Mouse (Mus musculus) embryonic facial prominence, embryonic 13.5 days (tissue): Measurements from ENCODE around the gene Pdlim7. TPM values are rescaled to one million over a fixed set of nuclear protein-coding genes. Genes with fewer than 3 reads are reported as not detected.

ENCODE experiments used
- ATAC-seq: fragments of 200-750 bp; cut with Nextera tagmentation; 2 replicates; pipeline ENCODE4 v1.8.0; 2017; ENCODE audit warnings: low read depth; ENCODE audit not compliant: insufficient number of reproducible peaks, insufficient read depth, low FRiP score, low TSS enrichment
- H3K27ac ChIP-seq: fragments of 300-500 bp; sonication (generic); 2 replicates; pipeline ENCODE4 v1.5.1; 2015; ENCODE audit warnings: moderate library complexity, mild to moderate bottlenecking, inconsistent platforms
- H3K27me3 ChIP-seq: fragments of 300-500 bp; sonication (generic); 2 replicates; pipeline ENCODE4 v1.6.1; 2015; ENCODE audit warnings: mild to moderate bottlenecking, inconsistent platforms
- H3K36me3 ChIP-seq: fragments of 300-500 bp; sonication (generic); 2 replicates; pipeline ENCODE4 v1.6.1; 2015; ENCODE audit warnings: mild to moderate bottlenecking, inconsistent platforms
- H3K4me1 ChIP-seq: fragments of 300-500 bp; sonication (generic); 2 replicates; pipeline ENCODE4 v1.6.1; 2015; ENCODE audit warnings: inconsistent platforms
- H3K4me2 ChIP-seq: fragments of 300-500 bp; sonication (generic); 2 replicates; pipeline ENCODE4 v1.6.1; 2015; ENCODE audit warnings: moderate library complexity, mild to moderate bottlenecking, inconsistent platforms
- H3K4me3 ChIP-seq: fragments of 300-500 bp; sonication (generic); 2 replicates; pipeline ENCODE4 v1.5.1; 2015; ENCODE audit warnings: mild to moderate bottlenecking, inconsistent platforms
- H3K9ac ChIP-seq: fragments of 300-500 bp; sonication (generic); 2 replicates; pipeline ENCODE4 v1.6.1; 2015; ENCODE audit warnings: mild to moderate bottlenecking, inconsistent platforms
- H3K9me3 ChIP-seq: fragments of 300-500 bp; sonication (generic); 2 replicates; pipeline ENCODE4 v1.6.1; 2016; ENCODE audit warnings: inconsistent platforms
- WGBS: fragments of 180-500 bp; shearing (Covaris S2); methylation state at CpG from one replicate; pipeline ENCODE4 v1.1.7; 2015; ENCODE audit warnings: mixed read lengths; 5-methylcytosine and 5-hydroxymethylcytosine counted together
- polyA plus RNA-seq: library from polyadenylated mRNA; unstranded; fragments of >200 nt; fragmentation: Nextera tagmentation; extraction: Ambion mirVana; gene quantifications from 2 replicates; pipeline ENCODE4 v1.2.1, GENCODE M21; 2015

Pdlim7 gene
- polyA plus RNA-seq, 1 experiment from 2014 or later = 119 TPM

DNA sequence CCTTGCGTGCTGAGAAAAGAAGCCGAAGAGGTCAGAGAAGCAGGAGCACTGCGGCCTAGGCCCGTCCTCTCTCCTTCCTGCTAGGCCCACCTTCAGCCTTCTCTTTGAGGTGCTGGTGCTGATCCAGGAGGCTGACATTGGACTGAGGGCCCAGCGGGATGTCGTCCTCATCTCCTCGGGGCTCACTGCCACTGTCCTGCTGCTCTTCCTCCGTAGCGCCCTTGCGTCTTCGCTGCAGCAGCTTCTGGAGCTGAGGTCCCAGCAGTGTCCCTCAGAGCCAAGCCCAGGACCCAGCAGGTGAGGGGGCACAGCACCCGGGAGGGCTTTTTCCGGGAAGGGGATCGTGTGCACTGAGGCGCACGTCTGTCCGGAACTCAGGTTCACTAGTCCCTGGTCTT, 22.3 kb upstream of the Pdlim7 start:
- Histone ChIP-seq H3K4me3 (peak overlapping the region; percentile 91), H3K4me1 (peaks cover 16% of the 10 kb centered on the region), H3K9ac (peak overlapping the region; percentile 91), H3K27me3 (no peaks in the 10 kb centered on the region), H3K9me3 (no peaks in the 10 kb centered on the region), H3K27ac (peak overlapping the region; percentile 28; the same call in 1 of the 2 replicates), H3K36me3 (peaks cover 78% of the 10 kb centered on the region), H3K4me2 (peak overlapping the region; percentile 97)
- ATAC-seq = no peak
- 18% methylated on average over 17 of the region's 17 CpGs for WGBS

- no peaks in the 10 kb centered on the region for H3K9me3 ChIP-seq
- peaks cover 78% of the 10 kb centered on the region for H3K36me3 ChIP-seq
- peak overlapping the region; percentile 97 for H3K4me2 ChIP-seq
- no peaks in the 10 kb centered on the region for H3K27me3 ChIP-seq
- WGBS = 91% methylated on average over 15 of the region's 15 CpGs
- no peak overlapping the region for H3K27ac ChIP-seq
- H3K4me1 ChIP-seq = peaks cover 16% of the 10 kb centered on the region
- H3K4me3 ChIP-seq = peak overlapping the region; percentile 91
- ATAC-seq = no peak
- peak overlapping the region; percentile 91 for H3K9ac ChIP-seq
These were observed 21.7 kb upstream of the Pdlim7 start for GRCm38 (mm10) chr13:55535191-55535590.

DNA sequence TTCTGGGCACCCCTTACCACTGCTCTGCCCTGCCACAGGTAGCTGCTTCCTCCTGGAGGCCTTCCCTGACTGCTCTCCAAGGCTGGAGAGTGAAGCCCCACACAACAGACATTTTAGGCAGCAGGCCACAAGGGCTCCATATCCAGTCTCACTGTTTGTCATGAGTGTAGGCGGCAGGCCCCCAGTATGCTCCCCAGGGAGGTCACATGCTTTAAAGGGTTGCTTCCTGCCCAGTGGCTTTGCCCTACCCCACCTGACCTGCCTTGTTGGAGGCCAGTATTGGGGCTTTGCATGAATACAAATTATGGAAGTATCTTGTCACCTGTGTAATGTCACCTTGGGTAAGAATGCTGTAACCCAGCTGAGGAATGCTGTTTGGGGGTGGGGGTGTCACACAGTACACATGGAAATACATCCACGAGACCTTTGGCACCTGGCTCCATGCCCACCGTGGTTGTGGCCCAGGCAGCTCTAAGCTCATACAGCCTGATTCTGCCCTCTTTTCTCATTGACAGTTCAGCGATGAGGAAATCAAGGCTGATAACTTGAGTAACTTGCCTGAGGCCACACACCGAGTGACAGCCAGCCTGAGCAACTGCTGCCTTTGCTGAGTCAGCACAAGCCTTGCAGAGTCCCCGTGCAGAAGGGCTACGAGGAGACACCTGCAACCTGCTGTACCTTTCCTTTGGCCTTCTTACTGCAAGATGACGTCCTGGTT, 15.9 kb upstream of the Pdlim7 start, which contains the start of gene Dok3:
Gene Dok3, minus strand, starts transcription at position 99 of the 718 bp plus-strand sequence.
- WGBS = 74% methylated on average over 8 of the region's 8 CpGs
- no peak within 1 kb of the TSS for H3K4me3 ChIP-seq

DNA sequence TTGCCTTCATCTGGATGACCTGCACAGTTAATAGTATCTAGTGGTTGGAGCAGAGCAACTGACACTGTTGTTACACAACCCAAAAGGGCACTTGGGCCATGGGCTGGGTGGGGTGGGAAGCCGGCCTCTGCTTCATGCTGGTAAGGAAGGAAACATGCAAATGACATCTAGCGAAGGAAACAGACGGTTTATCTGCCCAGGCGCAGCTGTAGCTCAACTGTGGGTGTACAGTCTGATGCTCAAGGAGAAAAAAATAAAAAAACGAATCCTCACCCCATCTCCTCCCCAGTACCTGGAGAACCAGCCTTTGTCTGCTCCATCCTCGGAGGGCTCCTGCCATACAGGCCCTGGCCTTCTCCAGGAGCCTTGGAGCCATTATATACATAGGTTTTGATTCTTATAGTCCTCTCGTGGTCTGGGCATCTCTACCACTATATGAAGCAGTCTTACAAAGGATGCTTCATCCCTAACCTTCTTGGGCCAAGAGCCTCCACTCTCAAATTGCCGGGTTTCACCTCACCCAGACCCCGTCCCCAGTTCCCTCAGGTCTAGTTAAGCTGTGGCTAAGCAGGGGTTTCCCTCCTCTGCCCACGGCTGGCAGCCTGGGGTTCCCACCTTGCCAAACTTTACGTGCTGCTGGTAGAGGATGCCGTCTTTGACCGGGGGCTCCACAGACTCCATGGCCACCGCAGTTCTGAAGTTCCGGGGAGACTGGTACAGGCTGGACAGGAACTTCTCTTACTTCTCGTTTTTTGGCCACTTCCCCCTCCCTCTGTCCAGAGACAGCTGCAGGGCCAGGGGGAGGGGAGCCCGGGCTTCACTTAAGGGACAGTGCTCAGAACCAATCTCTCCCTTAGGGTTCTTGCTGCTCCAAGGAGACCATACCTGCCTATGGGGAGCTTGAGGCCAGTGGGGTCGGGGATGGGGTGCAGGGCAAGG, 14.6 kb upstream of the Pdlim7 start:
- 82% methylated on average over 18 of the region's 18 CpGs for WGBS
- H3K4me3 ChIP-seq = no peak overlapping the region
- ATAC-seq = no peak
- H3K9me3 ChIP-seq = no peaks in the 10 kb centered on the region
- no peaks in the 10 kb centered on the region for H3K27me3 ChIP-seq
- H3K9ac ChIP-seq = no peak overlapping the region
- H3K4me2 ChIP-seq = no peak overlapping the region
- peaks cover 43% of the 10 kb centered on the region for H3K36me3 ChIP-seq
- no peak overlapping the region for H3K27ac ChIP-seq
- no peaks in the 10 kb centered on the region for H3K4me1 ChIP-seq

More for the DNA sequence above, 15.9 kb upstream of the Pdlim7 start, which contains the start of gene Dok3:
- Histone ChIP-seq H3K4me1 (no peaks in the 10 kb centered on the region), H3K4me2 (no peak within 1 kb of the TSS), H3K9ac (no peak within 1 kb of the TSS), H3K9me3 (no peaks in the 10 kb centered on the region), H3K27ac (no peak within 1 kb of the TSS), H3K27me3 (no peaks in the 10 kb centered on the region), H3K36me3 (peaks cover 56% of the 10 kb centered on the region)
- ATAC-seq = no peak

DNA sequence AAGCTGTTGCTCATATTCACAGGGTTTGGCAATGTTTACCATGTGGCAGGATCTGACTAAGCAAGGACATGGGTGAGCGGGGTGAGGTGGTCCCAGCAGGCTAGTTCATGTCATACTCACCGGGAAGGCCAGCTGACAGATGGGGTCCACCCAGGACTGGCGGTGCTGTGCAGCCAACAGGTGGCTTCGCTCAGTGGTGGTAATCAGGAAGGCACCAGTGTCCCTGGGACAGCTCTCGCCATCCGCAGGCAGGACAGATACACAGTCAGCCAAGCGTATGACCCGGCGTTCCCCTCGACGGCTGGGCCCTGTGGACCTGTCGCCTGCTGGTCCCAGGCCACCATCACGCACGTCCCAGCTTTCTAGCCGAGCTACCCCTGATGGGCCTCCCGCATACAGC, 13.7 kb upstream of the Pdlim7 start:
- 87% methylated on average over 16 of the region's 16 CpGs for WGBS
- Histone ChIP-seq H3K27me3 (no peaks in the 10 kb centered on the region), H3K4me1 (no peaks in the 10 kb centered on the region), H3K27ac (no peak overlapping the region), H3K4me3 (no peak overlapping the region), H3K9me3 (no peaks in the 10 kb centered on the region), H3K4me2 (no peak overlapping the region), H3K36me3 (peaks cover 34% of the 10 kb centered on the region), H3K9ac (no peak overlapping the region)
- ATAC-seq = no peak

DNA sequence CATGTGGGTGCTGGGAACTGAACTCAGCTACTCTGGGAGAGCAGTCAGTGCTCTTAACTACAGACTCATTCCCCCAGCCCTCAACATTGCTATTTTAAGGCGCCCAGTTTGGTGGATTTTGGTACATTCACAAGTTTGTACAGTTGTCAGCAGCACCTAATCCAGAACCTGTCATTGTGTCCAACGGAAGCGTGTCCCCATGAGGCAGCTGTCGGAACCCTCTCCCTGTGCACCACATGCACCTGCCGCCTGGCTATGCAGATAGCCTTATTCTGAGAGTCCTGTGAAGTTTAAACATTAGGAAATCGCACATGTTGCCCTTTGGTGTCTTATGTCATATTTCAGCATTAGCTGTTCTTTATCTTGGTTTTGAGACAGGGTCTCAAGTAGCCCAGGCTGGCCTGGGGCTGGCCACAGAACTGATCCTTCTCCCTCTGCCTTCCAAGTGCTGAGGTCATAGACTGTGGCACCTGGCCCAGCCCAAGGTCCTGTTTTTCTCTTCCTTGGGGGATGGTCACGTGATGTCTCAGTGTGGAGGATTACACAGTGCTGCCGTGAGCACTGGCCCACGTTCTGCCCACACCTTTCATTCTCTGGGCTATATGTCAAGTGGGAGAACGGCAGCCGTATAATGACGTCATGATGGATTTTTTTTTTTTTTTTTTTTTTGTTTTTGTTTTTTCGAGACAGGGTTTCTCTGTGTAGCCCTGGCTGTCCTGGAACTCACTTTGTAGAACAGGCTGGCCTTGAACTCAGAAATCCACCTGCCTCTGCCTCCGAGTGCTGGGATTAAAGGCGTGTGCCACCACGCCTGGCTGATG, 12.5 kb upstream of the Pdlim7 start:
- no peak overlapping the region for H3K9ac ChIP-seq
- H3K36me3 ChIP-seq = peaks cover 21% of the 10 kb centered on the region
- 85% methylated on average over 16 of the region's 16 CpGs for WGBS

GRCm38 (mm10) chr13:55523951-55524600, 10.6 kb upstream of the Pdlim7 start:
- Histone ChIP-seq H3K9me3 (no peaks in the 10 kb centered on the region), H3K27ac (no peak overlapping the region), H3K27me3 (no peaks in the 10 kb centered on the region), H3K9ac (no peak overlapping the region), H3K36me3 (peaks cover 3% of the 10 kb centered on the region), H3K4me3 (no peak overlapping the region), H3K4me1 (no peaks in the 10 kb centered on the region), H3K4me2 (no peak overlapping the region)
- ATAC-seq = no peak
- 88% methylated on average over 23 of the region's 23 CpGs for WGBS

More for the DNA sequence above, 12.5 kb upstream of the Pdlim7 start:
- no peak overlapping the region for H3K4me3 ChIP-seq
- no peak overlapping the region for H3K27ac ChIP-seq
- no peaks in the 10 kb centered on the region for H3K27me3 ChIP-seq
- H3K4me1 ChIP-seq = no peaks in the 10 kb centered on the region
- ATAC-seq = no peak
- no peak overlapping the region for H3K4me2 ChIP-seq
- H3K9me3 ChIP-seq = no peaks in the 10 kb centered on the region

DNA sequence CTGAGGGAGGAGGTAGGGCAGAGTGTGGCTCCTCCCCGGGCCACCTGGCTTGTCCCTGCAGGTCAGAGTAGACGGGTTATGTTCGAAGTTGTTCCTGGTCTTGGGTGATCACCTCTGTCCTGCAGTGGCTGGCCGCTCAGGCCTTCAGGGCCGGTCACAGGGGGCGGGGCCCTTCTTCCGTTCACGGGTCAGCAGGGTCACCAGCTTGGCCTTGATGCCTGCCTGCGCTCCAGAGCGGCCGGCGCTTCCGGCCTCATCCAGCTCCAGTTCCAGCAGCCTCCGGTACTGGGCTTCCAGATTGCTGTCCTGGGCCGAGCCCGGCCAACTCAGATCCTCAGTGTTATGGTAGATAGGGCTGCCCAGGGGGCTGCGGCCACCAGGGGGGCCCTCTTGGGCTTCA, 9.8 kb upstream of the Pdlim7 start:
- no peaks in the 10 kb centered on the region for H3K27me3 ChIP-seq
- H3K9me3 ChIP-seq = no peaks in the 10 kb centered on the region
- no peak for ATAC-seq
- no peak overlapping the region for H3K27ac ChIP-seq
- WGBS = 39% methylated on average over 17 of the region's 17 CpGs
- H3K4me3 ChIP-seq = no peak overlapping the region
- H3K4me2 ChIP-seq = no peak overlapping the region
- H3K36me3 ChIP-seq = no peaks in the 10 kb centered on the region
- no peak overlapping the region for H3K9ac ChIP-seq
- H3K4me1 ChIP-seq = no peaks in the 10 kb centered on the region

DNA sequence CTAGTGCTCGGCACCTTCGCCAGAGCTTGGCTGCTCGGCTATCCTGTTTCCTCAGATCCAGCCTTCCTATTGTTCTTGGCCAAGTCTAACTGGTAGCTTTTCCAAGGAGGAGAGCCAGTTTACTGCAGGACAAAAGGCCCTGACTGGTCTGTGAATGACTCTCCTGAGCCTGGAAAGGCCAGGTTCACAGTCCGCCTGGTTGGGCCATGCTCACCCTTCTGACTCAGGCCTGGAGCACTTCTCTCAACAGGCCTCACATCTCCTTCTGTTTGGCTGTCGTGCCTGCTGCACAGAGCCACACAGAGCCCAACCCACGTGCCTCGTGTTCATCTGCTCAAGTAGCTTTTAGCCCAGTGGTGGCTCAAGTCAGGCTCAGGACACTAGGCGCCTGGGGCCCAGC, 9.3 kb upstream of the Pdlim7 start:
- H3K4me3 ChIP-seq = no peak overlapping the region
- no peak overlapping the region for H3K27ac ChIP-seq
- H3K4me1 ChIP-seq = no peaks in the 10 kb centered on the region
- H3K9ac ChIP-seq = no peak overlapping the region
- no peaks in the 10 kb centered on the region for H3K36me3 ChIP-seq
- H3K27me3 ChIP-seq = no peaks in the 10 kb centered on the region
- 57% methylated on average over 8 of the region's 8 CpGs for WGBS
- no peaks in the 10 kb centered on the region for H3K9me3 ChIP-seq
- H3K4me2 ChIP-seq = no peak overlapping the region
- ATAC-seq = no peak

DNA sequence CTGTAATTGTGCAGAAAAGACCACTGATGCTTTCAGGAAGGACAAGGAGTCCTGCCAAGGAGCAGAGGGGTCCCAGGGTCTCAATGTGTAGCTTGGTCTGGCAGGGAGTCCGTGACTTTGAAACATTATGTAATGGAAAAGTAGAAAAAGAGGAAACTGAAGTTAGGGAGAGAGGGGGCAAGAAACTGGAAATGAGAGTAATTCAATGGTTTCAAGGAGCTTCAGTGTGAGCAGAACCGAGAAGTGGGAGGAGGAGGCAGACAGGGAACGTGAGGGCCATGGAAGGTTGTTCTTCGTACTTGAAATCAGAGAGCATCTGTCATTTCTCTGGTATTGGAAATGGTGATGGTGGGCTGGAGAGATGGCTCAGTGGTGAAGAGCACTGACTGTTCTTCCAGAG, 6.1 kb upstream of the Pdlim7 start:
- no peak overlapping the region for H3K4me2 ChIP-seq
- no peaks in the 10 kb centered on the region for H3K9me3 ChIP-seq
- H3K36me3 ChIP-seq = no peaks in the 10 kb centered on the region
- H3K4me3 ChIP-seq = no peak overlapping the region
- WGBS = 76% methylated on average over 4 of the region's 4 CpGs
- no peak overlapping the region for H3K9ac ChIP-seq
- no peaks in the 10 kb centered on the region for H3K4me1 ChIP-seq
- no peaks in the 10 kb centered on the region for H3K27me3 ChIP-seq
- no peak overlapping the region for H3K27ac ChIP-seq
- ATAC-seq = no peak

DNA sequence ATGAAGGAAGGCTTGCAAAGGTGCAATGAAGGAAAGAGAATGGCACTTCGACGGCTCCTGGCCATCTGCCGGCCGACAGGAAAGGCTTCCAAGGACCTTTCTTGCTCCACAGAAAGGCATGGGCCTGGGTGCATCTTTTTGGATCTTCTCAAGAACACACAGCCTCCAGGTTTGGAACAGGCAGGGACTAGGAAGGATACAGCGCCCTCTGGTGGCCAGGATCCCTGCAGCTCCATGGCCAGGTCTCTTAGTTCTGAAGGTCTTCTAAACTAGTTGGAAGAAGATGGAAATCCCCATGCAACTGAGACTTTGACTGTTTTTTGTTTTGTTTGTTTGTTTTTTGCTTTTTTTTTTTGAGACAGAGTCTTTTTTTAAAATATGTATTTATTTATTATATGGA, 3.5 kb upstream of the Pdlim7 start:
- Histone ChIP-seq H3K4me1 (peaks cover 7% of the 10 kb centered on the region), H3K4me3 (no peak overlapping the region), H3K36me3 (no peaks in the 10 kb centered on the region), H3K27ac (no peak overlapping the region), H3K27me3 (no peaks in the 10 kb centered on the region), H3K4me2 (no peak overlapping the region), H3K9ac (no peak overlapping the region), H3K9me3 (no peaks in the 10 kb centered on the region)
- 5% methylated on average over 5 of the region's 5 CpGs for WGBS
- no peak for ATAC-seq
